Mouse (Mus musculus): Measurements from ENCODE around the gene Frmd5. TPM values are rescaled to one million over a fixed set of nuclear protein-coding genes. Genes with fewer than 3 reads are reported as not detected.
"Not testable (repeated sequence)": the region's sequence is repeated elsewhere in the genome, so short reads cannot be mapped to it uniquely, and the experiment has no call there.

Gene Frmd5
- polyA plus RNA-seq, 1 experiment from 2014 or later: 3.3 TPM

DNA sequence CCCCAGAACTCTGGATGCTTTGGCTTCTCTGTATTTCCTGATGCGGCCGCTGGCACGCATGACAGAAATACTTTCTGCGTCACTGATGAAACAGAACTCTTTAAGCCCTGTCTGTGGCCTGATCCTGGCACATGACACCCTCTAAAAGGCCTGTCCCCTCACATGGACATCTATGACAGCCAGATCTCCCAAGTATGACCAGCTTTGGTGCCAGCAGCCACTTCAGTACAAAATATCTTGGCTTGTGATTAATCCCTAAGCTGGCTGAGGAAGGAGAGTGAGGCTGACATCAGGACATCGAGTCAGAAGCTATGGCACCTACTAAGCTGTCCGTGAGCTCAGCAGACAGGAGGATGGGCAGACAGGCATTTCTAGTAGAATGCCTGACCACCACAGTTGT, 257.3 kb downstream of the Frmd5 start:
- no peaks in the 10 kb centered on the region for H3K4me1 ChIP-seq (replicated peaks; ENCODE audit: control insufficient read depth, insufficient read depth, low read length)
- no peaks in the 10 kb centered on the region for H3K27me3 ChIP-seq (replicated peaks; ENCODE audit: control insufficient read depth, insufficient read depth, low read length)
- no peak overlapping the region for H3K4me2 ChIP-seq (ENCODE audit: low read length)
- H3K27ac ChIP-seq (ENCODE audit: low read depth): no peak overlapping the region
- H3K4me3 ChIP-seq (ENCODE audit: low read depth, low read length): no peak overlapping the region
- H3K36me3 ChIP-seq (ENCODE audit: control insufficient read depth, insufficient read depth, low read length): peaks cover 13% of the 10 kb centered on the region; the same call in 1 of the 2 replicates
- ATAC-seq (replicated peaks; ENCODE audit: low FRiP score, low TSS enrichment, low read depth) (no peak), DNase-seq (ENCODE audit: low spot score) (no peak)
- 95% methylated on average over 6 of the region's 6 CpGs for WGBS
- no peak overlapping the region for H3K9ac ChIP-seq (ENCODE audit: low read length)
- no peaks in the 10 kb centered on the region for H3K9me3 ChIP-seq (ENCODE audit: control insufficient read depth, low read length)

DNA sequence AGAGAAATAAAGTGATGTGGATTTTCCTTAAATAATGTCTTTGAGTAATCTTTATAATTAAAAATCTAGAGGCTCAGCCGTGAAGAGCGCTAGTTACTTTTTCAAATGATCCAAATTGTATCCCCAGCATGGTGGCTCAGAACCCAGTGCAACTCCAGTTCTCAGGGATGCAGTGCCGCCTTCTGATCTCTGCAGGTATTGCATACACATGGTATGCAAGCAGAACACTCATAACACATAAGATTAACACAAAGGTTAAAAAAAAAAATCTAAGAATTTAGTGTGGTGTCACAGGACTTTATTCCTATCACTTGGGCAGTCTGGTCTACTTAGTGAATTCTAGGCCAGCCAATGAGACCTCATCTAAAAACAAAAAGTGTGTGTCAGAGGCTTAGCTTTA, 262.1 kb downstream of the Frmd5 start:
- Histone ChIP-seq H3K4me3 (ENCODE audit: low read depth, low read length) (no peak overlapping the region), H3K27me3 (replicated peaks; ENCODE audit: control insufficient read depth, insufficient read depth, low read length) (no peaks in the 10 kb centered on the region), H3K27ac (ENCODE audit: low read depth) (no peak overlapping the region), H3K4me2 (ENCODE audit: low read length) (no peak overlapping the region), H3K9ac (ENCODE audit: low read length) (no peak overlapping the region), H3K4me1 (replicated peaks; ENCODE audit: control insufficient read depth, insufficient read depth, low read length) (no peaks in the 10 kb centered on the region), H3K36me3 (ENCODE audit: control insufficient read depth, insufficient read depth, low read length) (peaks cover 35% of the 10 kb centered on the region), H3K9me3 (ENCODE audit: control insufficient read depth, low read length) (no peaks in the 10 kb centered on the region)
- no peak for ATAC-seq (replicated peaks; ENCODE audit: low FRiP score, low TSS enrichment, low read depth)
- no peak for DNase-seq (ENCODE audit: low spot score)
- 94% methylated on average over 3 of the region's 3 CpGs for WGBS

DNA sequence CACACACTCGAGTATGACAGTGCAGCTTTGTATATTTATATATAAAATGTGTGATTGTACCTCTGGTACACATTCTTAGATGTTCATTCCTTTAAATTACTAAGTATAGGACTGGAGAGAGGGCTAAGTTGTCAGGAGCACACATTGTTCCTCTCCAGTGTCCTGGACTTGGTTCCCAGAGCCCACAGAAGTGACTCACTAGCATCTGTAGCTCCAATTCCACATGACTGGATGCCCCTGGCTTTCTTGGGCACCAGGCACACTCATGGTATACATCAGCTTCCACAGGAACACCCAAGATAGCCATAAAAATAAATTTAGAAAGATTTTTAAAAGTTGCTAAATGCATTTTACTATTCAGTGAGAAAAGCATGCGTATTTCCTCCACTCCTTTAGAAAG, 281.8 kb downstream of the Frmd5 start:
- Histone ChIP-seq H3K4me1 (replicated peaks; ENCODE audit: control insufficient read depth, insufficient read depth, low read length) (no peaks in the 10 kb centered on the region), H3K27ac (ENCODE audit: low read depth) (no peak overlapping the region), H3K4me2 (ENCODE audit: low read length) (no peak overlapping the region), H3K4me3 (ENCODE audit: low read depth, low read length) (no peak overlapping the region), H3K36me3 (ENCODE audit: control insufficient read depth, insufficient read depth, low read length) (peaks cover 30% of the 10 kb centered on the region), H3K9me3 (ENCODE audit: control insufficient read depth, low read length) (no peaks in the 10 kb centered on the region), H3K9ac (ENCODE audit: low read length) (no peak overlapping the region), H3K27me3 (replicated peaks; ENCODE audit: control insufficient read depth, insufficient read depth, low read length) (no peaks in the 10 kb centered on the region)
- ATAC-seq (replicated peaks; ENCODE audit: low FRiP score, low TSS enrichment, low read depth): no peak
- 91% methylated on average over 2 of the region's 2 CpGs for WGBS
- no peak for DNase-seq (ENCODE audit: low spot score)

- ATAC-seq (replicated peaks; ENCODE audit: low FRiP score, low TSS enrichment, low read depth); H3K9ac ChIP-seq (ENCODE audit: low read length); DNase-seq (ENCODE audit: low spot score); H3K27ac ChIP-seq (ENCODE audit: low read depth); H3K4me1 ChIP-seq (replicated peaks; ENCODE audit: control insufficient read depth, insufficient read depth, low read length); H3K4me2 ChIP-seq (ENCODE audit: low read length); H3K4me3 ChIP-seq (ENCODE audit: low read depth, low read length); H3K9me3 ChIP-seq (ENCODE audit: control insufficient read depth, low read length); H3K27me3 ChIP-seq (replicated peaks; ENCODE audit: control insufficient read depth, insufficient read depth, low read length): not testable (repeated sequence)
- peaks cover 51% of the 10 kb centered on the region for H3K36me3 ChIP-seq (ENCODE audit: control insufficient read depth, insufficient read depth, low read length)
- 97% methylated on average over 3 of the region's 3 CpGs for WGBS
Measured at GRCm38 (mm10) chr2:121522830-121523229, 284.1 kb downstream of the Frmd5 start.

GRCm38 (mm10) chr2:121522006-121522405, 284.9 kb downstream of the Frmd5 start:
- Histone ChIP-seq H3K9me3 (ENCODE audit: control insufficient read depth, low read length) (no peaks in the 10 kb centered on the region), H3K27me3 (replicated peaks; ENCODE audit: control insufficient read depth, insufficient read depth, low read length) (no peaks in the 10 kb centered on the region), H3K4me3 (ENCODE audit: low read depth, low read length) (no peak overlapping the region), H3K36me3 (ENCODE audit: control insufficient read depth, insufficient read depth, low read length) (peaks cover 58% of the 10 kb centered on the region), H3K27ac (ENCODE audit: low read depth) (no peak overlapping the region), H3K4me2 (ENCODE audit: low read length) (no peak overlapping the region), H3K4me1 (replicated peaks; ENCODE audit: control insufficient read depth, insufficient read depth, low read length) (no peaks in the 10 kb centered on the region), H3K9ac (ENCODE audit: low read length) (no peak overlapping the region)
- ATAC-seq (replicated peaks; ENCODE audit: low FRiP score, low TSS enrichment, low read depth) (no peak), DNase-seq (ENCODE audit: low spot score) (no peak)
- WGBS: 87% methylated on average over 2 of the region's 2 CpGs

DNA sequence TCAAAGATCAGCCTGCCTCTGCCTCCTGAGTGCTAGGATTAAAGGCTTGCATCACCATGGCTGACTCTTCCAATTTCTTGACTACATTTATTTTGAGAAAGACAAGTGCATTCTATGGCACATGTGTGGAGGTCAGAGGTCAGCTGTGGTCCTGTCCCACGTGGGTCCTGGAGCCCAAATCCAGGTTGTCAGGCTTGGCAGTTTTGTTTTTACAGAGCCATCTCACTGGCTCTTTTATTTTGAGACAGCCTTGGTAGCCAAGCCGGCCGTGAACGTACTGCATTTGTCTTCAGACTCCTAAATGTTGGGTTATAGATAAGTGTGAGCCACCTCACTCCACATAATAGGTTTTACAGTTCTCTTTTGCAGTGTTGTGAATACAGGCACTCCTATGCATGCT, 288.2 kb downstream of the Frmd5 start:
- H3K9me3 ChIP-seq (ENCODE audit: control insufficient read depth, low read length); H3K4me1 ChIP-seq (replicated peaks; ENCODE audit: control insufficient read depth, insufficient read depth, low read length); H3K27me3 ChIP-seq (replicated peaks; ENCODE audit: control insufficient read depth, insufficient read depth, low read length); H3K9ac ChIP-seq (ENCODE audit: low read length); H3K4me3 ChIP-seq (ENCODE audit: low read depth, low read length); DNase-seq (ENCODE audit: low spot score); H3K27ac ChIP-seq (ENCODE audit: low read depth); ATAC-seq (replicated peaks; ENCODE audit: low FRiP score, low TSS enrichment, low read depth); H3K4me2 ChIP-seq (ENCODE audit: low read length): not testable (repeated sequence)
- H3K36me3 ChIP-seq (ENCODE audit: control insufficient read depth, insufficient read depth, low read length): peaks cover 42% of the 10 kb centered on the region
- WGBS: 91% methylated on average over 4 of the region's 4 CpGs

GRCm38 (mm10) chr2:121518106-121518505, 288.8 kb downstream of the Frmd5 start:
- Histone ChIP-seq H3K9me3 (ENCODE audit: control insufficient read depth, low read length) (no peaks in the 10 kb centered on the region), H3K9ac (ENCODE audit: low read length) (no peak overlapping the region), H3K4me2 (ENCODE audit: low read length) (no peak overlapping the region), H3K27ac (ENCODE audit: low read depth) (no peak overlapping the region), H3K4me1 (replicated peaks; ENCODE audit: control insufficient read depth, insufficient read depth, low read length) (no peaks in the 10 kb centered on the region), H3K36me3 (ENCODE audit: control insufficient read depth, insufficient read depth, low read length) (peaks cover 42% of the 10 kb centered on the region), H3K4me3 (ENCODE audit: low read depth, low read length) (no peak overlapping the region), H3K27me3 (replicated peaks; ENCODE audit: control insufficient read depth, insufficient read depth, low read length) (no peaks in the 10 kb centered on the region)
- 89% methylated on average over 5 of the region's 5 CpGs for WGBS
- ATAC-seq (replicated peaks; ENCODE audit: low FRiP score, low TSS enrichment, low read depth) (no peak), DNase-seq (ENCODE audit: low spot score) (no peak)

DNA sequence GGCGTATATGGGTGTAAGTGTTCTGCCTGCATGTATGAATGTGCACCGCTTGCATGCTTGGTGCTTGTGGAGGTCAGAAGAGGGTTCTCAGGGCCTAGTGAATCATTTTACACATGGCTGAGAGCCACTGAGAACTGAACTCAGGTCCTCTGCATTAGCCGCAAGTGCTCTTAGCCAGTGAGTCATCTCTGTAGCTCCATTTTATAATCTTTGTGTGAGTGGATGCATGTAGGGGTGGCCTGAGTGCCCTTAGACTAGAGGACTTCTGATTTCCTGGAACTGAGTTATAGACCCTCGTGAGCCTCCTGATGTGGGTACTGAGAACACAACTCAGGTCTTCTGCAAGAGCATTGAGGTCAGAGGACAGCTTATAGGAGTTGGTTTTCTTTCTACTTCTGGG, 292.7 kb downstream of the Frmd5 start:
- H3K27ac ChIP-seq (ENCODE audit: low read depth): no peak overlapping the region
- H3K4me3 ChIP-seq (ENCODE audit: low read depth, low read length): no peak overlapping the region
- no peaks in the 10 kb centered on the region for H3K9me3 ChIP-seq (ENCODE audit: control insufficient read depth, low read length)
- peaks cover 51% of the 10 kb centered on the region for H3K36me3 ChIP-seq (ENCODE audit: control insufficient read depth, insufficient read depth, low read length)
- H3K4me2 ChIP-seq (ENCODE audit: low read length): no peak overlapping the region
- 95% methylated on average over 4 of the region's 4 CpGs for WGBS
- no peaks in the 10 kb centered on the region for H3K27me3 ChIP-seq (replicated peaks; ENCODE audit: control insufficient read depth, insufficient read depth, low read length)
- no peak for DNase-seq (ENCODE audit: low spot score)
- H3K4me1 ChIP-seq (replicated peaks; ENCODE audit: control insufficient read depth, insufficient read depth, low read length): 0 out of 2 replicates have a peak, but pooled peaks cover 4% of the 10 kb centered on the region
- no peak overlapping the region for H3K9ac ChIP-seq (ENCODE audit: low read length)
- ATAC-seq (replicated peaks; ENCODE audit: low FRiP score, low TSS enrichment, low read depth): no peak

DNA sequence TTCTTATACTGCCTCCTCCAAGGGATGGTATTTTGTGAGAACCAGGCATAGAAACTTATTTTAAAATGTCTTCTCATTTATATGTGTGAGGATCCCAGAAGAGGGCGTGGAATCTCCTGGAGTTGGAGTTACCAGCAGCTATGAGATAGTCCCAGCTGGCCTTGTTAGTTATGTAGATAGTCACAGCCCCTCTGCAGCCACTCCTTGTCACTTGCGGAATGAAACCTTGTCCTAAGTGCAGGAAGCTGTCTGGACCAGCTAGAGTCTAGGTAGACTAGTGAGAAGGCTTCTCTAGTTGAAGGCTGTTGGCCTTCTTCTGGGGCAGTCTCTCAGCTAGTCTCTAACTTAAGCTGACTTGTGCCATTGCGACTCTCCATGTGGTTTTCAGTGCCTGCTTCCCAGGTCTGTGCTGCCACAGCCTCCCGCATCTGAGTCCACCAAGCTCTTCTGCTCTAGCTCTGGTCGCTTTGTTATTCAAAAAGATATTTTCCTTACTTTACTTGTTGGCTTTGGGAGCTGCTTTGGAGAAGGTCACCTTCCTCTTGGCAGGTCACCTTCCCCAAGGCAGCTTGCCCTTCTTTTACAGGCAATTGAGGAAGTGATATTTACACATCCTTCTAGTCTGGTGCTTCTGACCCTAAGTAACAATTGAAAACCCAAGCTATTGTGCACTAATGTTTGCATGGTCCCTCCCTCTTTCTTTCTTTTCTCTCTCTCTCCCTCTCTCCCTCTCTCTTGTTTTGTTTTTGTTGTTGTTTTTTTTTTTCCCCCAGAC, 293.7 kb downstream of the Frmd5 start:
- DNase-seq (ENCODE audit: low spot score); H3K9me3 ChIP-seq (ENCODE audit: control insufficient read depth, low read length); H3K4me1 ChIP-seq (replicated peaks; ENCODE audit: control insufficient read depth, insufficient read depth, low read length); H3K27ac ChIP-seq (ENCODE audit: low read depth); H3K27me3 ChIP-seq (replicated peaks; ENCODE audit: control insufficient read depth, insufficient read depth, low read length); H3K9ac ChIP-seq (ENCODE audit: low read length); H3K4me2 ChIP-seq (ENCODE audit: low read length); ATAC-seq (replicated peaks; ENCODE audit: low FRiP score, low TSS enrichment, low read depth); H3K4me3 ChIP-seq (ENCODE audit: low read depth, low read length): not testable (repeated sequence)
- peaks cover 41% of the 10 kb centered on the region for H3K36me3 ChIP-seq (ENCODE audit: control insufficient read depth, insufficient read depth, low read length)
- WGBS: 92% methylated on average over 4 of the region's 5 CpGs

Data from intestine, embryonic 14.5 days (tissue).